Mouse (Mus musculus) lung, postnatal 25 days (tissue): Measurements from ENCODE around the gene Pkm.
A peak's percentile ranks its signal among the peaks of the same experiment; 100 is the strongest.

Experiments used
- DNase-seq: peaks from one replicate; pipeline ENCODE4 v3.0.0; 2022; ENCODE audit warnings: low spot score

The Pkm gene

DNA sequence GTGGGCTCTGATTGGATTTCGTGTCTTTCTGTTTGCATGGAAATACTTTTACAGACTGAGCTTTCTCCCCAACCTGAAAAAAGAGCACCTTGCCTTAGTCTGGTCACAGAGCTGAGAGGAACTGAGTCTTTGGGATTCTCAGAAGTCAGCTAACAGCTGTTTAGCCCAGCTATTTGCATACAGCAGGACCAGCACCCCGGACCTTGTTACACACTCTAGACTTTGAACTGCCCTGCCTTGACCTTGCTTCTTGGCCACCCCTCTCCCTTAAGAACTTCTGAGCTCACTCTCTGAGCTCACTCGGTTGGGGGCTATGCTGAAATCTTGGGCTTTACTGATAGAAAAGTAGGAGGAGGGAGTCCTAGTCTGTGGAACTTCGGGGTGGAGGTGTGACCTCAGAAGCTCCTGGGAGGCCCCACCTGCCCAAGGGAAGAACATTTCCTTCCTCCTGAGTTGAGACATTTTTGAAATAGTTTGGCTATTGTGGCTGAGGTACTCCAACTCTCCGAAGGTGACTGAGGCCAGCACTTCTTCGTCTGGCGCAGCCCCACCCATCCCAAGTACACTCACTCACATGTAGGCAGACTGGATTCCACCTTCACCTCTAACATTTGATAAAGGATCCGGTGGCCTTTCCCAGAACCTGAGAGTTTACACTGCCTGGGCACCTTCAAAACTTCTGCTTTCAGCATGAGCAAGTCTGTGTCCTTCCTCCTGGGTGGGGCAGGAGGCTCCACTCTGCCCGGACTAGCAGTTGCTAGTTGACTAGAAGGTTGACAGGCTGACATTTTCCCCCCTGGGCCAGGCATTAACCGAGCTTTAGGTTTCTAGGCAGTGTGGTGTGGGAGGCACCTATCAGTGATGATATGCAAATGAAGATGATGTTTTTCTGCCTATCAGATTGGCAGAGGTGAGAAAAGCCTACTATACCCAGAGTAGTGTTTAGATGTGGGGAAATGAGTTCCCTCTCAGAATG is 51.0 kb downstream of the Pkm start:
- peak; percentile 87 for DNase-seq

DNA sequence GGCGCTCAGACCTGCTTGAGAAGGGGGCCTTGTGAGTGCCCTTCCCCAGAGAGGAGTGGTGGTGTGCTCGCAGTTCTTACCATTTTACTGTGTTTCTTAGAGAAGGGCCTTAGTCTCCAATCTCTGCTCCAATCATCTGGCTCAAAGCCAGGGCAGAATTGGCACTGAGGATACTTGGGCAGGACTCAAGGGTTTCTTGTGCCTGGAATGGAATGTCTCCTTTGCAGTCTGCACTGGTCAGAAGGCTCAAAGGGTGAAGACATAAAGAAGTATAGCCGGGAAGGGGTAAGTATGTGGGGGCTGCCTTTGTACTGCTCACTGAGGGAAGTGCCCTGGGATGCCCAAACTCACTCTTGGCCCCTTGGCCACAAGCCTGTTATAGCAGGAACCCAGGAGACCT is 53.1 kb downstream of the Pkm start:
- peak; percentile 89 for DNase-seq

DNA sequence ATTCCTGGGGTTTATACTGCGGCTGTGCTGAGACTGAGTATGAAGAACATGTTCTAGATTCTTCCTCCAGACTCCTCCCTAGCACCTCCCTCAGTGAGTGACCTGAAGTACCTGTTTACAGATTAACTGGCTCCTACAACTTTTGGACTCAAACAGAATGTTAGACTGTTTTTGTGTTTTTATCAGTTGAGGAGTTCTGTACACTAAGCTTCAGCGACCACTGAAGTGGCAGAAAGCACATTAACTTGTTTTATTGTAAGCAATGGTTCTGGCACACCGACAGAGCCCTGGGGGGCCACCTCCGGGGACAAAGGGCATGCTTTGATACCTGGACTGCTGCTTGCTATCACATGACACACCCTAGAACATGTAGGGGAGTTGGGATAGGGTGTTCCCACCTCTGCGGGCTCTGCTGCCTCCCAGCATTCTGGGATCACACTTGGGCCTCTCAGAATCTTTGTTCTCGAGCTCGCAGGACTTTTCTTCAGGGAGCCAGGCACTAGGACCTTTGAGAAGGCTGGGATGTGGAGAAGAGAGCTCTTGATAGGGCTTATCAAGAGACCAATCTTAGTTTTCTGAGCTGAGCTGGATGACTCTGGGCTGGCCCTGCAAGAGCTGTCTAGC is 60.2 kb downstream of the Pkm start:
- peak; percentile 64 for DNase-seq

DNA sequence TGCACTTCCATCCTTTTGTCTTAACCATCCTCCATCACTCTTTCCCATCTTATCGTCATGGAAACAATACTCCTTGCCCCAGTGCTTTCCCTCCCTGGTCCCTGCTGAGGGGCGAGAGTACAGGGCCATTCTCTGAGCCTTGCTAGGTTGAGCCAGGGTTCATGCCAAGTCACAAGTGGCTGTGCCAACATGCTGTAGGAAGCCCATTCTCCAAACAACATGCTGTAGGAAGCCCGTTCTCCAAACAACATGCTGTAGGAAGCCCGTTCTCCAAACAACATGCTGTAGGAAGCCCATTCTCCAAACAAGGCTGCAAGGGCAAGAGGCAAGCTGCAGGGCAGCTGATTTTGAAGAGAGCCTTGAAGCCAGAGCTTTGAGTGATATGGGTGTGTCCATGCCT is 62.1 kb downstream of the Pkm start:
- peak; percentile 55 for DNase-seq

DNA sequence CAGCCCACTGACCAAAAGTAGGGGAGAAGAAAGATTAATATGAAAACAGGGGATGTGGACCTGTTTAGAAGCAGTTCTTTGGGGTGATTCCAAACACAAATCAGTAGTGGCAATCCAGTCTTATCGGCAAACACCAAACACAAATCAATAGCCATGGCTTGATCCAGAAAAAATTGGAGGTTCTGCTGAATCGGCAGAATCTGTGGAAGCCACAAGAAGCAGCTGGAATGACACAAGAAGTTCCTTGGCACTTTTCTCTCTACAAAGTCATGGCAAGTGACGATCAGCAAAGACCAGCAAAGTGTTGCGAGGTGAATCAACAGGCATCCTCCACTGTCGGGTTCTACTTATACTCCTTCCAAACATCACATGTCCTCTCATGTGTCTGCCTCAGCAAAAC is 65.0 kb downstream of the Pkm start:
- no peak for DNase-seq

DNA sequence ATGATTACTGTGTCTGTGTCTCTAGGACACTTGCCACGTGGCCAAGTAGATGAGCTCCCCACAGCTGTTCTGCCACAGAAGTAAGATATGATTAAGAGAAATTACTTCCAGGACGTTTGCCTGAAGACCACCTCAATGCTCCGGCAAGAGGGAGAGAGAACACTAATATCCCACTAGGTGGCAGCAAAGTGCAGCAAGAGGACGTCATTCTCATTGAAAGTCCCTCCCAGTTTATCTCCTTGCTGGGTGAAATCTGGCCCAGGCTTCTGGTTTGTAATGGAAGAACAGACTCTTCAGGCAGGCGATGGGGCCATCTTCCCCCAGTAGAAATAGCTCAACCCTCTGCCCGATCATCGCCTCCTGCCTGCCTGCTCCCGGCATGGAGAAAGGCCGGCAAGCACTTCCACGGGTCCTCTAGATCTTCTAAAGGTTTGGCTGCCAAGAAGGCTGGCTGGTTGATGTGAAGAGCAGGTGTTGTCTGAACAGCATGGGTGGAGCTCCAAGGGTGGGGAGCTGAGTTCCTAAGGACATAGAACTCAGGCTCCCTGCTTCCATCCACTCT is 67.0 kb downstream of the Pkm start:
- peak; percentile 80 for DNase-seq

DNA sequence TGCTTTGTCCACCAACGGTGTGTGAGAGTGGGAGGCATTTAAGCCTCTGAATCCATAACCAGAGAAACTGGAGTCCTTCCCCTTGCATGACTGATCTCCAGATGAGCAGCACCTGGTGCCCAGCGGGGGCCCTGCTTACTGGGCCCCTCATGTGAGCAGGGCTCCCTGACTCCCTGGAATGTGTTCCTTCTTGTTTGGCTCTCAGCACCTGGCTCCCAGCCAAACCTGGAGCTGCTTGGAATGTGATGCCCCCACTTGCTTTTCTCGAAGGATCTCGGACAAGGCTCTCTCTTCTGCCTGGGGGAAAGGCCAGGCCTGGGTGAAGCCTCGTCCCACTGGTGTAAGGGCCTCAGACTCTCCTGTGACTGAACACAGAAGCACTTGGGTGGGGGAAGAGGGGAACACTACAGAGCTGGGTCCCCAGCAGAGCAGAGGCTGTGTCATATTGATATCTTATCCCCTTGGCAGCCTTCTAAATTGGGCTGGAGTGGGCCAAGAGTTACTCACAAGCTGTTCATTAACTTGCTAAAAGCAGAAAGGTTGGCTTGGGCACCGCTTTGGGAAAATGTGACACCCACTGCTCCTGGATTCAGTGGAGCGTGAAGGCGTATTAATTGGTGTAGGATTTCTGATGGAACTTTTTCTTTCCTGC is 67.7 kb downstream of the Pkm start:
- DNase-seq: peak; percentile 40

DNA sequence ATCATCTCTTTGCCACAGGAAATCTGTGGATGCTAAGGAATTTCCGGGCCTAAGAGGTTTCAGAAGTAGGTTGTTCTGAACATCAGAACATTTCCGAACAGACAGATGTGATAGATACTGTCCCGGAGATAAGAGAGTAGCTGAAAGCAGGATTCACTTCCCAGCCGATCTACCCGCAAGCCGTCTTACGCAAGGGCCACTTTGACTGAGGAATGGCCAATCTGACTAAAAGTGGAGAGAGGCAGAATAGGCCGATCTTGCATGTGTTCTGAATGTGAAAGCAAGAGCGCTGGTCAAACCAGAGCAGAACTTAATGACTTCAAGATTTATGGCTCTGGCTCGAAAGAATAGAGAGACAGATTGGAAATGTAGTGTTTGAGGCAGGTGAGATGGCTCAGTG is 69.3 kb downstream of the Pkm start:
- no peak for DNase-seq

DNA sequence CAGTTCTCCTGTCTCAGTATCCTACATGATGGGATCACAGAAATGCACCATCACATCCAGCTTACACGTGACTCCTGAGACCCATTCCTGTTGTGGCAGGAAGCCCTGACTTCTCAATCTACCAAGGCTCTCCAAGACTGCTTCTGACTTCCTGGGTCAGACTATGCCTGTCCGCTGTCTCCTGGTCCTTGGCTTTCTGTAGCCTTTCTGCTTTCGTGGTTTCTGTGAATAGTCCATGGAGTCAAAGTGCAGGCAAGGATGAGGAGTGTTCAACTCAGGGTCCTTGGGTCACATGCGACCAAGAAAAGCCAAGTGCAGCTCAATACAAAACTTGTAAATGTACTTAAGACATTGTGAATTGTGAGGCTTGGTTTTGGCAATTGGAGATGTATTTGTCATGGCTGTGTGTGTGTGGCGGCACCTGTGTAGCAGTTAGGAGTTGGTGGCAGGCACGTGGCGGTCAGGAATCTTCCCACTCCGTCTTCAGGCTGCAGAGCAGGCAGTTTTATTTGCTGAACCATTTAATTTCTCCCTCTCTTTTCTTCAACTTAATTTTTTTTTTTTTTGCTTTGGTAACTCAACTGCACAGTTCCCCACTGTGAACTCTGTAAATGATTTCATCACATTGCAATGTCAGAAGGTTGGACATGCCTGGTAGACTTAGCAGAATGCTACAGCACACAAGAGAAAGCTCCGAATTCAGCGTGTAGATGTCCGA is 71.6 kb downstream of the Pkm start:
- DNase-seq: no peak
